Mouse (Mus musculus): ENCODE measurements at regions not wholly inside any gene's neighbourhood (a gene's known extent, or its start where the extent isn't known, plus 50 kb on each side); places are given as distances from the start of the nearest gene placed in this dataset.

- peak; percentile 16 for DNase-seq (ENCODE audit: low spot score)
Measured at GRCm38 (mm10) chr13:90738513-90738912, 166.6 kb downstream of the Atp6ap1l start.

- no peak for DNase-seq (ENCODE audit: low spot score)
Measured at GRCm38 (mm10) chr13:90733265-90733664, 171.9 kb downstream of the Atp6ap1l start.

GRCm38 (mm10) chr13:90729078-90729477 lies 176.1 kb downstream of the Atp6ap1l start:
- DNase-seq (ENCODE audit: low spot score) = no peak

DNA sequence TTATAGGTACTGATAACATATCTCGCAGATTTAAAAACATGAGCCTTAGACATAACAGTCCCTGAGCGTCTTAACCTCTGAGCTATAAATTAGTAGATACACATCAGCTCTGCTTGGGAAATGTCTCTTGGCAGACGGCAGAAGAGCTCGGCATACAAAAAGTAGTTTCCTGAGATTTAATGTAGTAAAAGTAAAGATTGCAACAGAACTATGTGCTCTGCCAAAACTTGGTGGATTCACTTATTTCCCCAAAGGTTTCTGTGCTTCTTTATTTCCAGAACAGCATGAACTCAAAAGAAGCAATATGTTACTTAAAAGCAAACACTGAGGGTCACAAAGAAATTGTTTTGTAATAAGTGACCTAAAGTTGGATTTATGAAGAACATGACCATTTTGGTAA lies 177.3 kb downstream of the Atp6ap1l start:
- no peak for DNase-seq (ENCODE audit: low spot score)

GRCm38 (mm10) chr13:90725053-90725827 lies 179.9 kb downstream of the Atp6ap1l start:
- DNase-seq (ENCODE audit: low spot score) = no peak

- no peak for DNase-seq (ENCODE audit: low spot score)
Measured at GRCm38 (mm10) chr13:90724598-90724997, 180.6 kb downstream of the Atp6ap1l start.

GRCm38 (mm10) chr13:90723533-90723898 lies 181.6 kb downstream of the Atp6ap1l start:
- no peak for DNase-seq (ENCODE audit: low spot score)

DNA sequence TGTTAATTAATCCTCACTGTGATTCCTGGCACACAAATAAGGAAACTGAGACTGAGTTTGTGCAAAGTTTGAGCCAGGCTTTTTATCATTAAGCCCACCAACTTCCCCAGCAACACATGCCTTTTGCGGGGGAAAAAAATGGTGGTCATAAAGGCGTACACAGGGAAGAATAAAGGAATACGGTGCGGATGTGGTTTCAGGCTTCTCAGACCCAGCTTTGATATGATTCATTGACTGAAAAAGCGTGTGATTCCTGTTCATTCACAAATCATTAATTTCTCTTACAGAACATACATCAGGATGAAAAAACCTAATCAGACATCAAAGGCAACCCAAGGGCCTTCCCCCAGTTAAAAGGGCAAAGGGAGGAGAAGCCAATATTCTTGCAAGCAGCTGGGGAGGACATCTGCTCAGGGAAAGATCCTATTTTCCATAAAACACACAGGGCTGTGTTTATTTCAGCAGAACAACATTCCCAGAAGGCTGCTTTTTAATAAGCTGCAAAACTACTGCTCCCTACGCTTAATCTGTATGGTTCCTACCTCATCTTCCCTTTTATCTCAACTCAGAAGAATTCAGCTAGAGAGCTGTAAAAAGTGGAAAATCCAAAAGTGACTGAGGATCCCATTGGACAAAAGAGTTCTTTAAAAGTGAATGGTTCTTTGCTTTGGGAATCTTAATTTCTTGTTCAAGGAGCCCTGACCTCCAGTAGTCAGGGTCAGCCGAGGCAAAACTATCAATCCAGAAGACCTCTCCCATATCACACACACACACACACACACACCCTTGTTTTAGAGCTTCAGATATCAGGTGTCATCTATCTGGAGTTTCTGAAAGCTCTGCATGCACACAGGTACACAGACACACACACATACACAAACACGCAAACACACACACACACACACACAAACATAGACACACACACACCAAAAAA lies 182.3 kb downstream of the Atp6ap1l start:
- no peak for DNase-seq (ENCODE audit: low spot score)

- no peak for DNase-seq (ENCODE audit: low spot score)
Measured at GRCm38 (mm10) chr13:90684324-90684723, 220.8 kb downstream of the Atp6ap1l start.

DNA sequence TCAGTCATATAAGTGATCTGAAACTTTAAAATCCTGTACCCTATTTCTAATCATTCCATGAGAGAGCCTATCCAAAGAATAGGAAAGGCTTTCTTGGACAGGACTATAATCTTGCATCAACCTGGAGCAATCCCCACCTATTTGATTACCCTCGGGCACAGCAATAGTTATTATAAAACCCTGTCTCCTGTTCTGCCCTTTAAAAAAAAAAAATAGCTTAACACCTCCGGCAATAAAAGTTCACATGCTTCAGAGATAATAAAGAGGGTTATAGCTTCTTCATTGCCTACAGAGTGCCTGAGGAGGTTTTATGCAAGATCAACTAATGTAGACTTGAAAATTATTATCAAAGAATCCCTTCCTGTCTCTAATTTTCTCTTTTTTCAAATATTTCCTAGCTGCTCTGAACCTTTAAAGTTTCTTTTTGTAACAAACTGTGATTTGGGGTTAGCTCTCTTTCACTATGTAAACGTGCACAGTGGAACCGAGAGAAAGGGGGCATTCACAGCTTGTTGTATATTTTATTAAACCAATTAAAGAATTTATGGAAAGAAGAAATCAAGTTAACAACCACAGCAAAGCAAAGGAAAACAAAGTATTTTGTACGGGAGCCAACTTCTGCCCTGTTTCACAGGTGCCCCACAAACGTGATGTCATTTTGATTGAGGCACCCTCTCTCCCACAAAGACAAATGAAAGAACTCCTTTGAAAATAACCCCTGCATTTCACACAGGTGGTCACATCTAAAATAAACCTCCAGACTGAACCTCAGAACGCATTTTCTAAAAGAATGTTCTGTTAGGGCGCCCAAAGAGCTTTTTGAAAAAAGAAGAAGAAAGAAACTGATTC lies 225.8 kb downstream of the Atp6ap1l start:
- no peak for DNase-seq (ENCODE audit: low spot score)

DNA sequence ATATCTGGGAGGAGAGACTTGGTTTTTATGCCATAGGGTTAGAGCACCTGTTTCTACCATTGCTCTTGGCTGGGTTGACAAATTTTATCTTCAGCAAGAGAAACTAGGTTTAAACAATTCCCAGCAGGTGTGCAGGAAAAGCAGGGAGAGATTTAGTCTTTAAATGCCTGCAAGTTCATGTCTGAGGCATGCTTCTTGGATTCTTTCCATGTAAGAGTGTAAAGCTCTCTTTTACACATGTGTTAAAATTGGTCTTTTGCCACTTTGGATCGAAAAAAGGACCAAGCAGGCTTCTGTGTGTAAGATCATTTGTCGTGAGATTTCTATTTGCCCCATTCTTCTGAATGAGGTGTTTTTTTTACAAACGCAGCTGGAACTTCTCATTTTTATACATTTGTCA lies 231.3 kb downstream of the Atp6ap1l start:
- no peak for DNase-seq (ENCODE audit: low spot score)

GRCm38 (mm10) chr13:90673079-90673478 lies 232.1 kb downstream of the Atp6ap1l start:
- no peak for DNase-seq (ENCODE audit: low spot score)

- DNase-seq (ENCODE audit: low spot score) = no peak
Measured at GRCm38 (mm10) chr13:90661567-90662141, 243.5 kb downstream of the Atp6ap1l start.

DNA sequence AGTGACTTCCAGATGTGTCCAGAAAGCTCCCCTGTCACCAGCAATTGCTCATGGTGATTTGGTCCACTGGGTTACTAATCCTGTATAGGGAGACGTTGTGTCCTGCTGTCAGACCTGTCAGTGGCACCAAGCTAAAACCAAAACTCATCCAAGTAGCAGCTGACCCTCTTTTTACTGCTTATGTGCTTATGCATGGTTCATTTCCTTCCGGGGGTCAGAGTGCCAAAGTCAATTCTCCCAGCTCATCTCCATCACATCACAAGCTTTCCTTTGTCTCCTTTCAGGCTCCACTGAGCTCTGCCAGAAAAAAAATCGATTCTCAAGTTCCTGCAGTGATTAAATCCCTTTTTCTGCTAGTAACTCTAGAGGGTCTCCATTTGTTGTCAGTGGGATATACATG lies 244.2 kb downstream of the Atp6ap1l start:
- DNase-seq (ENCODE audit: low spot score) = no peak

DNA sequence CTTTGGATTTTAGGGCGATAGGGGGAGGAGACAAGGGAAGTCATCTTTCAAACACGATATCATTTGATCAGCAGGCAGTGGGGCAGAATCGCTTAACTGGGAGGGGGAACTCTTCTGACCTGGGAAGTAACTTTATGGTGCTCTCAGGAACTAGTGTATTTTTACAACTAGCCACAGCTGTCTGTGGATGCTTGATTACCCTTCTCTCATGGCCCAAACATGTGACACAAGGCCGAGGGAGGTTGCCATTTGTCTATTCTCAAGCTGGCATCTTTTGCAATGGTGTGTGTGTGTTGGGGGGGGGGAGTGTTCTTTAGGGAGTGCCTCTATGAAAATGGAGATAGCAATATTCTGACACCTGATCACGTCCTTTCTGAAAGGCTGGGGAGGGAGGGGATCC lies 246.1 kb downstream of the Atp6ap1l start:
- no peak for DNase-seq (ENCODE audit: low spot score)

- no peak for DNase-seq (ENCODE audit: low spot score)
Measured at GRCm38 (mm10) chr13:90646356-90646755, 258.8 kb downstream of the Atp6ap1l start.

DNA sequence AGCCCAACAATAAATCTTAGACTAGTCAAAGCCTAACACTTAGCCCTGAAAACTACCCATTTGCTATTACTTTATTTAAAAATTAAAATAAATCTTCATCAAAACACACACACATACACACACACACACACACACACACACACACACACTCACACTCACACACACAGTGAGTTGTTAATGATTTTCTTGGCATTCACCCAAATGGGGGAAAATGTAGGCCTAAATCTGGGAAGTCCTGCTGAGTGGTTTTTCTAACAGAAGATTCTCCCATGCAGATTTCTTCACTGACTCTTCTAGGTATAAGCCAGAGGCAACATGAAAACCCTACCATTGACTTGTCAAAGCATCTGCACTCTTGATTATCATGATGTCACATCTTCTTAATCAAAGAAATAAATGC lies 260.9 kb downstream of the Atp6ap1l start:
- no peak for DNase-seq (ENCODE audit: low spot score)

GRCm38 (mm10) chr13:90643575-90644215 lies 261.5 kb downstream of the Atp6ap1l start:
- no peak for DNase-seq (ENCODE audit: low spot score)

DNA sequence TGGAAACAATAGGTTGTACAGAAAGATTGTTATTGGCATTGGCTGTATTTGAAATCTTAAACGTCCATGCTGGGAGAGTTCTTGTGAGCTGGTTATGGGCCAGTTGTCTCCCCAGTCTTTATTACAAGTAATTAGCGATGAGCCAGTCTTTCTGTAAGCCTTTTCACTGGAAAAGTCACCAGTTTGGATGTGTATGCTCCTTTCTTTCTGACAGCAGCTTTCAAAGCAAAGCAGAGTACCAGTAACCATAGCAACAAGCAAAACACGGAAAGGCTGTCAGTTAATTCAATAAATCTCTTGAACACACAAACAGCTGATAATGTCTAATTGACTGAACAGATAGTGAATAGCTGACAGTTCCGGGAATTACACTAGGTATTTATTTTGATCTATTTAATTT lies 262.0 kb downstream of the Atp6ap1l start:
- no peak for DNase-seq (ENCODE audit: low spot score)

DNA sequence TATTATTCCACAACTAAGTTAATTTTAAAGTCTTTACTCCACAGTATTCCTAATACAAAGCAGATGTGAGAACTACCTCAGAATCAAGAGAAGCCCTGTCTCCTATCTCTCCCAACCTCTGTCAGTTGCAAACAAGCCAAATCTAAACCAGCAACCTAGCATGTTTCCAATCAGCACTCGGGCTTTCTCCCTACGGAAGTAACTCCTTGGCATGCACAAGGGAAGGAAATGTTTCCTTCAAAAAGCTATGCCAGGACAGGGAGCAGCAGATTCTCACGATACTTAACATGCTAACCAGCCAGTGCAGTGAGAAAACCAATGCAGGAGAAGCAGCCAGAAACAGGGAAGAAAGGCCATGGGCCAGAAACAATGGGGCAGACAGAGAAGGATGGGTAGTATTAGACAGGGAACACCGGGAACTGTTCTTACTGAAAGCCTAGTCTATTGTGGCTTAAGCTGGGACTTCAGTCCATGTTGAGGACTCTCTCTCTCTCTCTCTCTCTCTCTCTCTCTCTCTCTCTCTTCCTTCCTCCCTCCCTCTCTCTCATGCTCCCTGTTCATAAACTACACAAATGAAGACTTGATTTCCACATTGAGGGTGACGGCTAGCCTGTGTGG lies 262.8 kb downstream of the Atp6ap1l start:
- DNase-seq (ENCODE audit: low spot score) = no peak

Data from lung, postnatal 25 days (tissue).